Mouse (Mus musculus): ENCODE results near the gene Foxj1.
"Not testable (repeated sequence)": the region's sequence is repeated elsewhere in the genome, so short reads cannot be mapped to it uniquely, and the experiment has no call there.

Gene Foxj1

GRCm38 (mm10) chr11:116335244-116336036 is at the start of gene Foxj1:
Foxj1 (minus strand) TSS chr11:116335399.
- peak; percentile 95 for DNase-seq (ENCODE audit: low spot score)

GRCm38 (mm10) chr11:116384171-116384570 is 49.0 kb upstream of the Foxj1 start:
- no peak for DNase-seq (ENCODE audit: low spot score)

GRCm38 (mm10) chr11:116383070-116383469 is 47.9 kb upstream of the Foxj1 start:
- DNase-seq (ENCODE audit: low spot score): not testable (repeated sequence)

- no peak for DNase-seq (ENCODE audit: low spot score)
Observed at GRCm38 (mm10) chr11:116380767-116381166, 45.6 kb upstream of the Foxj1 start.

- no peak for DNase-seq (ENCODE audit: low spot score)
Observed at GRCm38 (mm10) chr11:116379530-116379929, 44.3 kb upstream of the Foxj1 start.

- DNase-seq (ENCODE audit: low spot score): no peak
Observed at GRCm38 (mm10) chr11:116376945-116377661, 41.9 kb upstream of the Foxj1 start.

- no peak for DNase-seq (ENCODE audit: low spot score)
Observed at GRCm38 (mm10) chr11:116371894-116372450, 36.8 kb upstream of the Foxj1 start.

- no peak for DNase-seq (ENCODE audit: low spot score)
Observed at GRCm38 (mm10) chr11:116369633-116370032, 34.4 kb upstream of the Foxj1 start.

- DNase-seq (ENCODE audit: low spot score): no peak
Observed at GRCm38 (mm10) chr11:116369051-116369450, 33.9 kb upstream of the Foxj1 start.

GRCm38 (mm10) chr11:116368116-116368515 is 32.9 kb upstream of the Foxj1 start:
- DNase-seq (ENCODE audit: low spot score): peak; percentile 82

- no peak for DNase-seq (ENCODE audit: low spot score)
Observed at GRCm38 (mm10) chr11:116366647-116367046, 31.4 kb upstream of the Foxj1 start.

- DNase-seq (ENCODE audit: low spot score): no peak
Observed at GRCm38 (mm10) chr11:116366124-116366523, 30.9 kb upstream of the Foxj1 start.

GRCm38 (mm10) chr11:116365432-116365831 is 30.2 kb upstream of the Foxj1 start:
- no peak for DNase-seq (ENCODE audit: low spot score)

- peak; percentile 16 for DNase-seq (ENCODE audit: low spot score)
Observed at GRCm38 (mm10) chr11:116362015-116362414, 26.8 kb upstream of the Foxj1 start.

GRCm38 (mm10) chr11:116360915-116361314 is 25.7 kb upstream of the Foxj1 start:
- not testable (repeated sequence) for DNase-seq (ENCODE audit: low spot score)

GRCm38 (mm10) chr11:116359652-116360051 is 24.5 kb upstream of the Foxj1 start:
- DNase-seq (ENCODE audit: low spot score): no peak

- no peak for DNase-seq (ENCODE audit: low spot score)
Observed at GRCm38 (mm10) chr11:116358926-116359637, 23.9 kb upstream of the Foxj1 start.

GRCm38 (mm10) chr11:116354521-116354920 is 19.3 kb upstream of the Foxj1 start:
- DNase-seq (ENCODE audit: low spot score): no peak

GRCm38 (mm10) chr11:116353535-116353934 is 18.3 kb upstream of the Foxj1 start:
- no peak for DNase-seq (ENCODE audit: low spot score)

GRCm38 (mm10) chr11:116351294-116351693 is 16.1 kb upstream of the Foxj1 start:
- no peak for DNase-seq (ENCODE audit: low spot score)

- DNase-seq (ENCODE audit: low spot score): no peak
Observed at GRCm38 (mm10) chr11:116347955-116348354, 12.8 kb upstream of the Foxj1 start.

- no peak for DNase-seq (ENCODE audit: low spot score)
Observed at GRCm38 (mm10) chr11:116347012-116347411, 11.8 kb upstream of the Foxj1 start.

Measured in urinary bladder, postnatal 25 days (tissue).